Mouse (Mus musculus) WW6 (cell line): ENCODE data around the gene Grhpr.
"Not testable (repeated sequence)": the region's sequence is repeated elsewhere in the genome, so short reads cannot be mapped to it uniquely, and the experiment has no call there.

Source experiments
- DNase-seq: peaks from one replicate; pipeline ENCODE4 v3.0.0-alpha.2; 2013; ENCODE audit warnings: low read depth, low spot score

Gene Grhpr

GRCm38 (mm10) chr4:44981280-44981973, at the start of gene Grhpr:
TSS of gene Grhpr (plus strand) at chr4:44981395.
- DNase-seq = peak; percentile 42

GRCm38 (mm10) chr4:44931732-44932131, 49.5 kb upstream of the Grhpr start:
- no peak for DNase-seq

GRCm38 (mm10) chr4:44938359-44939340, 42.5 kb upstream of the Grhpr start:
- DNase-seq = no peak

GRCm38 (mm10) chr4:44939576-44940249, 41.5 kb upstream of the Grhpr start:
- no peak for DNase-seq

- DNase-seq = no peak
These were observed 40.9 kb upstream of the Grhpr start for GRCm38 (mm10) chr4:44940286-44940685.

GRCm38 (mm10) chr4:44942237-44942636, 39.0 kb upstream of the Grhpr start:
- DNase-seq = no peak

GRCm38 (mm10) chr4:44943480-44943879, 37.7 kb upstream of the Grhpr start:
- no peak for DNase-seq

GRCm38 (mm10) chr4:44944426-44945075, 36.6 kb upstream of the Grhpr start:
- no peak for DNase-seq

GRCm38 (mm10) chr4:44946126-44946525, 35.1 kb upstream of the Grhpr start:
- DNase-seq = not testable (repeated sequence)

- no peak for DNase-seq
These were observed 33.7 kb upstream of the Grhpr start for GRCm38 (mm10) chr4:44947464-44947863.

- no peak for DNase-seq
These were observed 32.9 kb upstream of the Grhpr start for GRCm38 (mm10) chr4:44948314-44948713.

- no peak for DNase-seq
These were observed 28.2 kb upstream of the Grhpr start for GRCm38 (mm10) chr4:44953041-44953440.

GRCm38 (mm10) chr4:44958776-44959175, 22.4 kb upstream of the Grhpr start:
- DNase-seq = no peak

- peak; percentile 60 for DNase-seq
These were observed 22.0 kb upstream of the Grhpr start for GRCm38 (mm10) chr4:44959220-44959619.

- no peak for DNase-seq
These were observed 18.0 kb upstream of the Grhpr start for GRCm38 (mm10) chr4:44963156-44963555.

GRCm38 (mm10) chr4:44965175-44965574, 16.0 kb upstream of the Grhpr start:
- no peak for DNase-seq

GRCm38 (mm10) chr4:44965736-44966135, 15.5 kb upstream of the Grhpr start:
- DNase-seq = no peak

- no peak for DNase-seq
These were observed 13.8 kb upstream of the Grhpr start for GRCm38 (mm10) chr4:44967402-44967801.

GRCm38 (mm10) chr4:44970056-44970455, 11.1 kb upstream of the Grhpr start:
- no peak for DNase-seq

- peak; percentile 60 for DNase-seq
These were observed 10.5 kb upstream of the Grhpr start for GRCm38 (mm10) chr4:44970612-44971110.

GRCm38 (mm10) chr4:44973450-44973849, 7.7 kb upstream of the Grhpr start:
- peak; percentile 86 for DNase-seq
